Mouse (Mus musculus) megakaryocyte, embryonic 14.5 days (primary cell): Measurements from ENCODE around the gene Sstr2. TPM values are rescaled to one million over a fixed set of nuclear protein-coding genes. Genes with fewer than 3 reads are reported as not detected.

Experiments used
- H3K27me3 ChIP-seq: replicated peaks from 2 replicates; pipeline ENCODE3; 2012; ENCODE audit warnings: inconsistent platforms
- H3K36me3 ChIP-seq: replicated peaks from 2 replicates; pipeline ENCODE3; 2012; ENCODE audit warnings: low read length, inconsistent platforms, mixed read lengths
- H3K4me1 ChIP-seq: 2 replicates; pipeline ENCODE4 v1.6.1; 2012; ENCODE audit warnings: inconsistent platforms
- H3K4me3 ChIP-seq: replicated peaks from 2 replicates; pipeline ENCODE3; 2012; ENCODE audit warnings: moderate library complexity, mild to moderate bottlenecking, inconsistent platforms
- H3K9me3 ChIP-seq: 2 replicates; pipeline ENCODE4 v1.6.1; 2012; ENCODE audit warnings: inconsistent platforms
- FLI1 ChIP-seq: IDR thresholded peaks from 2 replicates; pipeline ENCODE4 v1.6.1; 2012; ENCODE audit warnings: low read length, inconsistent platforms, mixed read lengths
- GATA1 ChIP-seq: IDR thresholded peaks from 3 replicates; pipeline ENCODE4 v1.6.1; 2012; ENCODE audit warnings: mixed read lengths, low read length, inconsistent platforms, borderline replicate concordance
- polyA plus RNA-seq: library from polyadenylated mRNA; stranded (reverse); fragments of >175 nt; gene quantifications from 2 replicates; pipeline ENCODE4 v1.2.3, GENCODE M21; 2012; ENCODE audit warnings: low replicate concordance; ENCODE audit not compliant: insufficient read depth

Gene Sstr2
- not detected in 2 replicates for polyA plus RNA-seq

- 0 out of 2 replicates have a peak, but pooled peaks cover 3% of the 10 kb centered on the region for H3K9me3 ChIP-seq
- peaks cover 68% of the 10 kb centered on the region for H3K27me3 ChIP-seq
- H3K4me1 ChIP-seq = peaks cover 25% of the 10 kb centered on the region
- TF ChIP-seq FLI1 = no peak
- no peak for TF ChIP-seq GATA1
- no peaks in the 10 kb centered on the region for H3K36me3 ChIP-seq
- H3K4me3 ChIP-seq = peak within 1 kb of the TSS; percentile 76
Measured at GRCm38 (mm10) chr11:113618672-113619419, at the start of gene Sstr2. Gene Sstr2 (plus strand): TSS chr11:113619342.

GRCm38 (mm10) chr11:113571616-113572015 is 47.5 kb upstream of the Sstr2 start:
- Histone ChIP-seq H3K36me3 (no peaks in the 10 kb centered on the region), H3K9me3 (no peaks in the 10 kb centered on the region)
- TF ChIP-seq FLI1 = no peak
- no peak for TF ChIP-seq GATA1

DNA sequence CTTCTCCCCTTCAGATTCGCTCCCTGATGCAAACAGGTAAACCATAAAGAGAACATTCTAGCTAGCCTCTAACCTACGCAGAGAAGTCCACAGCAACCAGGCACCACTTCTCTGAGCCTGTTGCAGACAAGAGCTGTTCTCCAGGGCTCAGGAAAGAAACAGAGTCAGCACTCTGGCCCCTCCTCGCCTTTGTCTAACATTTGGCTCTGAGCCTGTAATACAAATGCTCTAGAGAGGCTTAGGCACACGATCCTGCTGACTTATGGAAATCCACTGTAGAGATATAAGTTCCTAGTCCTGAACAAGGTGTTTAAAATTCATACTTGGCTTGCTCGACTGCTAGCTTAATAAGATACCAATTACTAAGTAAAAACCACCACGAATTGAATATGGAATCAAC is 46.5 kb upstream of the Sstr2 start:
- Histone ChIP-seq H3K36me3 (no peaks in the 10 kb centered on the region), H3K9me3 (no peaks in the 10 kb centered on the region), H3K4me3 (no peak overlapping the region), H3K27me3 (peaks cover 12% of the 10 kb centered on the region), H3K4me1 (peaks cover 3% of the 10 kb centered on the region; the same call in 1 of the 2 replicates)
- TF ChIP-seq FLI1 = no peak
- TF ChIP-seq GATA1 = no peak

More at GRCm38 (mm10) chr11:113571616-113572015, 47.5 kb upstream of the Sstr2 start:
- Histone ChIP-seq H3K4me1 (peaks cover 3% of the 10 kb centered on the region; the same call in 1 of the 2 replicates), H3K27me3 (peaks cover 12% of the 10 kb centered on the region), H3K4me3 (no peak overlapping the region)

- Histone ChIP-seq H3K4me1 (peaks cover 3% of the 10 kb centered on the region; the same call in 1 of the 2 replicates), H3K36me3 (no peaks in the 10 kb centered on the region), H3K9me3 (no peaks in the 10 kb centered on the region), H3K4me3 (no peak overlapping the region), H3K27me3 (peaks cover 8% of the 10 kb centered on the region)
- TF ChIP-seq FLI1 (no peak), GATA1 (no peak)
Measured at GRCm38 (mm10) chr11:113577221-113577620, 41.9 kb upstream of the Sstr2 start.

- Histone ChIP-seq H3K36me3 (no peaks in the 10 kb centered on the region), H3K4me1 (no peaks in the 10 kb centered on the region), H3K27me3 (peaks cover 3% of the 10 kb centered on the region), H3K9me3 (no peaks in the 10 kb centered on the region), H3K4me3 (no peak overlapping the region)
- TF ChIP-seq FLI1 (no peak), GATA1 (no peak)
Measured at GRCm38 (mm10) chr11:113583879-113584661, 35.1 kb upstream of the Sstr2 start.

DNA sequence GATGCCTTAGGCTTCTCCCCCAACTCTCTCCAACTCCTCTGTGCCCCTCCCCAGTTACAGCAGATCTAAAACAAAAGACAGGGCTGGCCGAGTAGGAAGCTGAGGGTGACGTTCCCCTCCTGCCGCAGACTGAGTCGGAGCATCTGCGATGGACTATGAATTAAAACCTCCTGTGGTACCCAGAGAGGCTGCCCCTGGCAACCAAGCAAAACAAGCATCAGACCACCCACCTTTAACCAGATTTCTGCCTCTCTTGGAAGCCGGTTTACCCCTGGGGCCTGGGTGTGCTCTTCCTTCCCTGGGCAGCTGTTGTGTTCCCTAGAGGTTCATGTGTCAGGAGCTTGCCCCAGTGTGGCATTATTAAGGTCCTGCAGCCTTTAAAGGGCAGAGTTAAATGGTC is 32.7 kb upstream of the Sstr2 start:
- no peak for TF ChIP-seq GATA1
- no peak for TF ChIP-seq FLI1
- Histone ChIP-seq H3K36me3 (no peaks in the 10 kb centered on the region), H3K4me1 (no peaks in the 10 kb centered on the region), H3K27me3 (no peaks in the 10 kb centered on the region), H3K4me3 (no peak overlapping the region), H3K9me3 (no peaks in the 10 kb centered on the region)

DNA sequence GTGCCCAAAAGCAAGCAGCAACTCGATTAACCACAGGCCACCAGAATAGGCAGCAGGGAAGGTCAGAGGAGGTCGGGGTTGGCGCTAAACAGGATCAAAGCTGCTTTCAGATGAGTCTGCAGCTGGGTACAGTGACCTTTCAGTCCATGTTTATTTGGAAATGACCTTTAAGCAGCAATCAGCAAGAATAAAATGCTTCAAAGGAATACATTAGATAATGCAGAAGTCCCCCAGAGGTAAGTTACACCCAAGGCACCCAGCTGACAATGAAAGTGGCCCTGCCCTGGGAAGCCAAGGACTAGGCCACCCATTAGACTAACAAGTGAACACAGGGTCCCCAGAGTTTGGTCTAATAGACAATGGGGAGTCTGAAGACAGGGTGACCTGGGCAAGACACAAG is 30.2 kb upstream of the Sstr2 start:
- H3K9me3 ChIP-seq = no peaks in the 10 kb centered on the region
- no peak for TF ChIP-seq GATA1
- TF ChIP-seq FLI1 = no peak
- H3K4me3 ChIP-seq = no peak overlapping the region
- no peaks in the 10 kb centered on the region for H3K4me1 ChIP-seq
- no peaks in the 10 kb centered on the region for H3K36me3 ChIP-seq
- no peaks in the 10 kb centered on the region for H3K27me3 ChIP-seq

GRCm38 (mm10) chr11:113595144-113595543 is 24.0 kb upstream of the Sstr2 start:
- Histone ChIP-seq H3K36me3 (no peaks in the 10 kb centered on the region), H3K27me3 (peaks cover 3% of the 10 kb centered on the region), H3K9me3 (no peaks in the 10 kb centered on the region), H3K4me3 (no peak overlapping the region), H3K4me1 (no peaks in the 10 kb centered on the region)
- TF ChIP-seq GATA1 (no peak), FLI1 (no peak)

GRCm38 (mm10) chr11:113597632-113598031 is 21.5 kb upstream of the Sstr2 start:
- no peaks in the 10 kb centered on the region for H3K4me1 ChIP-seq
- H3K9me3 ChIP-seq = 0 out of 2 replicates have a peak, but pooled peaks cover 3% of the 10 kb centered on the region
- no peak for TF ChIP-seq FLI1
- no peak for TF ChIP-seq GATA1
- H3K36me3 ChIP-seq = no peaks in the 10 kb centered on the region
- no peak overlapping the region for H3K4me3 ChIP-seq
- peaks cover 3% of the 10 kb centered on the region for H3K27me3 ChIP-seq
